Mouse (Mus musculus): Measurements from ENCODE around the gene Tcl1b2.
"Not testable (repeated sequence)": the region's sequence is repeated elsewhere in the genome, so short reads cannot be mapped to it uniquely, and the experiment has no call there.

Tcl1b2 gene

DNA sequence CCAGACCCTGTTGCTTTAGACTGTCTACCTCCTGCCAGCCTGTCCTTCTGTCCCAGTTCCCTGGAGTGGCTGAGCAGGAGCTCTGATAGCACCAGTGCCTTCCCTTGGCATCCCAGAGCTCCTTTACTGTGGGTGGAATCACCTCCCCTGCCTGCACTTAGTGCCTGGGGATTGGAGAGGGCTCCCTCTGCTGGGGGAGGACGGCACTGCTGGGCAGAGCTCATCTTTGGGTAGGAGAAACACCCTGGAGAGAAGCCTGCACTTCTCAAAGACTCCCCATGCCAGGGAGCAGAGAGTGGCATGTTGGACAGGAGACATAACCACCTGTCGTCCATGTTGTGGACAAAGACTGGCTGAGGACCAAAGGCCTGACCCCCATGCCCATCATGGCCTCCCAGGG, 28.5 kb downstream of the Tcl1b2 start:
- peak; percentile 83 for DNase-seq

DNA sequence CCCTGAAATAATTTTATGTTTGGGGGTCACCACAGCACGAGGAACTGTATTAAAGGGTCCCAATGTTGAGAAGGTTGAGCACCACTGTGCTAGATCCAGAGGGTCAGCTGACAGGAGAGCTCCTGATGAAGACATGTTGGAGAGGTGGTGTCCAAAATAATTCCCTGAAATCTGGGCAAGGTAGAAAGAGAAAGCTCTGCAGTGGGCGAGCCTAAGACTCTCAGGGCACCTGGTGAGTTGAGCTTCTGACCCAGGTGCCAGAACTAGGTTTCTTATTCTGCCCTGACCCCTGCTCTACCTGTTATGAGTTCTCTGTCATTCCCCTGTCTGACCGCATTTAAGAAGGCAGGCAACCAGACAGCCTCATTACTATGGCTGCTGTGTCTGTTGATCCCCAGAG, 30.2 kb downstream of the Tcl1b2 start, which contains the start of gene Tcl1b5:
TSS of gene Tcl1b5 (plus strand) at position 301 of the 400 bp plus-strand sequence.
- DNase-seq, result not testable (repeated sequence)

DNA sequence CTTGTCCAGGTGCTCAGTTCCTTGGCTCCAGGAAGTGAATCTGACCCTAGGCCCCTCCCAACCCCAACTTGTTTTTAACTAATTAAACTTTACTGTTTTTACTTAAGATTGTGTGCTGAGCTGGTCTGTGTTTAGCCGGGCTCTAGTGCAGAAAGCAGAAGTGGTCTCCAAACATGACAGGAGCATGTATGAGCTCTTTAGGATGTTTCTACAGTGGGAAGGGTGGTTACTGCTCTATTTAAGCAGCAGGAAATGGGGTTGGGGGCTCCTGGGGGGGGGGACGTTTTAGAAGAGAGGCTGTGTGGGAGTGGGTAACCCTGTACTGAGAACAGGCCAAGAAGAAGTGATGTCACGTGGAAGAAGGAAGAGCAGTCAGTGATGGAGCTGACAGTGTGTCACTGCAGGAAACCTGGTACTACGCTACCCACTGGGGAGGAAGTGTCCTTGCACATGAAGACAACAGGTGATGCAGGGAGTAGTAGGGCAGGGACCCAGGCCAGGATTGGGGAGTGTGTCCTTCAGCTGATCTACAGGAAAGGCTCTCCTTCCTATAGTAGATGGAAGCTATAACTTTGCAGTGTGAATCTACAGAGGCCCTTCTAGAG, 35.3 kb downstream of the Tcl1b2 start:
- not testable (repeated sequence) for DNase-seq

- peak; percentile 42 for DNase-seq
These were observed 43.2 kb downstream of the Tcl1b2 start for GRCm38 (mm10) chr12:105188980-105189379.

GRCm38 (mm10) chr12:105190743-105191142, 44.9 kb downstream of the Tcl1b2 start, which contains the start of gene Tcl1b3:
Gene Tcl1b3, plus strand, starts transcription at chr12:105191043.
- not testable (repeated sequence) for DNase-seq

DNA sequence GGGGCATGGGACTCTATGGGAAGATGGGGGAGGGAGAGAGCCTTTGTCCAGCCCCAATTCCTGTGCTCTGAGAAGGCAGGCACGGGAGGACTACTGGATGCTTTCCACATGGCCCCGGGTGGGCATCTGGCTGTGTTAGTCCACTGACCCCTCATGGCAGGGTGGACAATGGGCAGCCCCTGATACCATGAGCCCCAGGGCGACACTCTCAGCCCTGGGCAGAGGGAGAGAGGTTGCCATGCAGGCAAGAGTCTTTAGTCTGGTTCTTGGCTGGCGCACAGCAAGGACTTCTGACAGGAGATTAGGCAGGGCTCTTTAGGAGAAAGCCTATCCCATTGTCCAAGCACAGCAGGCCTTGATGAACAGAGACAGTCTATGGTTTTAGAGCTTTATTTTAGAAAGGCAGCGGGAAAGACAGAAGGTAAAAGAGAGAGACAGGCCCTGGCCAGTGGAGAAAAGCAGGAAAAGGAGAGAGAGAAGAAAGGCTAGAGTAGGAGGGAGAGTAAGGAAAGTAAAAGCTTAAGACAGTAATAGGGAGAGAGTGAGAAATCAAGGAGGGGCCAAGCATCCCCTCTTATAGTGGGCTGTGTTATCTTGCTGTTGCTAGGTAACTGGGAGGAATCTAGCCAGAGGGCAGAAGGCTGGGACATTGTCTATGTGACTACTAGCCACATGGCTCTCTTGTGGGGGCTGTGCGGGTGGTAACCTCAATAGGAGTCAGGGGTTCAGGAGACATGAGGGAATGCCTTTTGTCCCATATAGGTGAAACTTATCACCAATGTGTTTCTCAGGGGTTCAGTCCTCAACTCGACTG, 54.1 kb downstream of the Tcl1b2 start:
- not testable (repeated sequence) for DNase-seq

DNA sequence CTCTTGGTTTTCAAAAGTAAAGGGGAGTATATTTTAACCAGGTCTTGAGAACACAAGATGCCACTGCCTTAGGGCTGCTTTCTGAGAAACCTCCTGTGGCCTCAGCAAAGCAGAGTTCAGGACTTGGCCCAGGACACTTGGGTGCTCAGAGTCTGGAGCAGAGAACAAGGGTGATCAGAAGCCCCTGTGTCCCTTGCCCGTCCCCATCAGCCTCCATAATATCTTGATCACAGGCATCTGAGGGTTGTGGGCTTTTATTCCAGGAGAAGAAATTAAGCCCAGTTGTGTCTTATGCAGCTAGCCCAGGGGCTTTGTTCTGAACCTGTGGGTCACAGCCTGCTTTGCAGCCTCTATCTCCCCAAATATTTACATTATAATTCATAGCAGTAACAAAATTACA, 55.8 kb downstream of the Tcl1b2 start, which contains the start of gene Tcl1b4:
TSS of gene Tcl1b4 (plus strand) at position 301 of the 400 bp plus-strand sequence.
- DNase-seq, result not testable (repeated sequence)

Data from thymus, postnatal 4 days (tissue).